Mouse (Mus musculus): Measurements from ENCODE around the gene Srr. TPM values are rescaled to one million over a fixed set of nuclear protein-coding genes. Genes with fewer than 3 reads are reported as not detected.

Gene Srr
- 10 to 100 TPM; 85.2 to 96.3 TPM for total RNA-seq (2021)
- long read RNA-seq, experiment 1, transcript Srr-204 (8 exons, 3,183 nt), result major isoform, 39 of 109 reads
- long read RNA-seq, experiment 1, transcript Srr-201 (9 exons, 3,699 nt), result minor isoform, 11 of 109 reads
- long read RNA-seq, experiment 1, partial matches to known transcripts, result 3 of 109 reads
- long read RNA-seq, experiment 1, other reads (novel, unspliced or antisense), result 56 of 109 reads
- long read RNA-seq, experiment 2, transcript Srr-204 (8 exons, 3,183 nt), result major isoform, 79 of 182 reads
- long read RNA-seq, experiment 2, transcript Srr-201 (9 exons, 3,699 nt), result minor isoform, 10 of 182 reads
- long read RNA-seq, experiment 2, partial matches to known transcripts, result 5 of 182 reads
- long read RNA-seq, experiment 2, other reads (novel, unspliced or antisense), result 88 of 182 reads

DNA sequence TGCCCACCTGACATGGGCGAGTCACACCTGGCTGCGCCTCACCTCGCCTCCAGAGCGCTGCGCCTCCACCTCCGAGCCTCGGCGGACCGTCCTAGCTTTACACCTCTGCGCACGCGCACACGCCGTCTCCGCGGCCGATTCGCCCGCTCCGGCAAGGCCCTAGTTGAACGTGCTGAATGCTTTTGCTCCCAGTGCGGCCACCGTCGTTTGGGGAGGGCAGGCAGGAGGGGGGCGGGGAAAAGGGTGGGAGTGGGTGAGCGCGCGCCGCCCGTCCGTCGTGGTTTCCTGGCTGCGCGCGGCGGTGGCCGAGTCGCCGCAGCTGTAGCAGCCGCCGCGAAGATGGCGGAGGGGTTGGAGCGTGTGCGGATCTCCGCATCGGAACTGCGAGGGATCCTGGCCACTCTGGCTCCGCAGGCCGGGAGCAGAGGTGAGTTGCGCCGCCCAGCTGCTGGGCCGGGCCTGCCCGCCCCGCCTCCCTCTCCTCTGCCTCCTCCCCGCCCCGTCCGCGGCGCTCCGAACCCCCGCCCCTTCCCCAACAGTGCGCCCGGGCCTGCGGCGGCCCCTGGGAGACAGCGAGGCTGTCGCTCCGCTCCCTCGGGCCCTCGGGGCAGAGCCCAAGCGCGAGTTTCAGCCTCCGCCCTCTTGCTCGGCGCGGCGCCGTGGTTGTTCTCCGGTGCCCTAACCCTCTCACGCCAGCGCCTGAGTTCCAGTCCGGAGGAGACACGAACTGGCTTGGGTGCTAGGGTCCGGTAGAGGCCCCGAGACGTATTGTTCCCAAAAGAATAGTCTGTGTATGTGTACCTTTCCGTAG lies at the start of gene Srr, which contains the start of gene Smg6:
TSS of gene Srr (minus strand) at position 372 of the 811 bp plus-strand sequence.
TSS of gene Smg6 (plus strand) at position 247 of the 811 bp plus-strand sequence.
- Histone ChIP-seq H3K4me3 (peak within 1 kb of the TSS; percentile 98), H3K27ac (peak within 1 kb of the TSS; percentile 95)
- DNase-seq (ENCODE audit: low spot score in 2 of 2), result peak; percentile 92 to 95
- no peak for TF ChIP-seq CTCF (conservative IDR thresholded peaks at IDR 0.05)

DNA sequence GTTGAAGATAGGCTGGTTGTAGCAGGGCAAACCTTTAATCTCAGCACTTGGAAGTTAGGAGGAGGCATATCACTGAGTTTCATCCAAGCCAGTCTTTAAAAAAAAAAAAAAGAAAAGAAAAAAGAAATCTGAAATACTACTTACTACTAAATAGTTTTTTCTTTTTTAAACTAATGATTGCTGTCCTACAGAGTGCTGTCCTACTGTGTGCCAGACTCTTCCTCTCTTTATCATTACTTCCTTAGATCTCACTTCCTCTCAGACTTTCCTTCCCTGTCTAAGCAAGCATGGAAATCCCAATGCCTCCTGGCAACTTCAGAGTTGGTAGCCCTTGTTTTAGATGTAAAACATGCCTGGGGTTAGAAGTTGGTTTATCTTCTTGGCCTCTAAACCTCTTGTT lies 48.9 kb upstream of the Srr start:
- Histone ChIP-seq H3K27ac (no peak overlapping the region), H3K4me3 (no peak overlapping the region)
- DNase-seq (ENCODE audit: low spot score in 2 of 2), result no peak
- no peak for TF ChIP-seq CTCF (conservative IDR thresholded peaks at IDR 0.05)

DNA sequence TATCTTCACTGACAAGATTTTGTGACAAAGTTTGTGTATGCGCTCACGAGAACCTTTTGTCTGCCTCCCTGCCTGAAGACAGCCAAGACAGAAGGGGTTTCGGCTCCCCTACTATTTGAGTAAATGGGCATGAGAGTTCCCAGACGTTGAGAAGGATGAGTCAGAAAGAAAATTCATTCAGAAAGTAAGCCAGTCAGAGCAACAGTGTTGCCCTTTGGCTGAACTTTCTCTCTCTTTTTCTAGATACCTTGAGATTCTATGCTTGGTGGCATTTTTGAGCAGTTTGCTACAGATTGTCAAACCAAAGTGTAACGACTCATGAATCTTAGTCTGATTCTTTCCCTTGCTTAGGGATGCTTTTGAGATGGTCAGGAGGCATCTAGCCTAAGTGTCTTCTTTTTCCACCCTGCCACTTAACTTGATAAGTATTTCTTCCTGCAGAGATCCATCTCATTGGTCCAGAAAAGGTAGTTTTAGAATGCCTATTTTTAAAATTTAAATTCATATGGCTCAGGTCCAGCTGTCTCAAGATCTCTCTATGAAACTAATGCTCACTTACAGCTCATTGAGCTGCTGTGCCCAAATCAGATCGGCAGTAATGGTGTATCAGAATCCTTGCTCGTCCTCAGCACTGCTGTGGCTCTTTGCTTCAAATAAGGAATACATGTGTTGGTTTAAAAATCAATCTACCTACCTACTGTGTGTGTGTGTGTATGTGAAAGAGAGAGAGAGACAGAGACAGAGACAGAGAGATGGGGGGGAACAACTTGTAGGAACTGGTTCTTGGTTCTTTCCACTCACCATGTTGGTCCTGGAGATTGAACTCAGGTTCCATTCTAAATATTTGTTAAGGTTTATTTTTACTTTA lies 47.8 kb upstream of the Srr start:
- no peak for DNase-seq (ENCODE audit: low spot score in 2 of 2)
- TF ChIP-seq CTCF (conservative IDR thresholded peaks at IDR 0.05), result no peak
- Histone ChIP-seq H3K4me3 (no peak overlapping the region), H3K27ac (no peak overlapping the region)

DNA sequence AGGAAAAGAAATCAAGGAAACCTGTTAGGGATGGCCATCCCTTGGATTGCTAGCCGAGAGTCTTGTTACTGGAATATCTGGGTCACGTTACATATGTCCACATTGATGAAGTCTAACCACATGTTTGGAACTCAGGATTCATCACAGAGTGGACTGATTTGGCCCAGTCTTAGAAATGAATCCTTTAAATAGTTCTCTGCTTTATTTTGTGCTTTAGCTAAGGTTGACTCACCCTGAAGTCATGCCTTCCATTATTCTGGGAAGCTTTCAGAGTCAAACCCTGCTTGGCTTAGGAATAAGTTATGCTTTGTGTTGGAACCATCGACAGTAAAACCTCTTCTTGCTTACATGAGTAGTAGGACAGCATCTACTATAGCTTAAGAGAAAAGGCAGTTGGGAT lies 39.8 kb upstream of the Srr start:
- Histone ChIP-seq H3K4me3 (no peak overlapping the region), H3K27ac (no peak overlapping the region)
- TF ChIP-seq CTCF (conservative IDR thresholded peaks at IDR 0.05), result no peak
- DNase-seq (ENCODE audit: low spot score in 2 of 2), result no peak

DNA sequence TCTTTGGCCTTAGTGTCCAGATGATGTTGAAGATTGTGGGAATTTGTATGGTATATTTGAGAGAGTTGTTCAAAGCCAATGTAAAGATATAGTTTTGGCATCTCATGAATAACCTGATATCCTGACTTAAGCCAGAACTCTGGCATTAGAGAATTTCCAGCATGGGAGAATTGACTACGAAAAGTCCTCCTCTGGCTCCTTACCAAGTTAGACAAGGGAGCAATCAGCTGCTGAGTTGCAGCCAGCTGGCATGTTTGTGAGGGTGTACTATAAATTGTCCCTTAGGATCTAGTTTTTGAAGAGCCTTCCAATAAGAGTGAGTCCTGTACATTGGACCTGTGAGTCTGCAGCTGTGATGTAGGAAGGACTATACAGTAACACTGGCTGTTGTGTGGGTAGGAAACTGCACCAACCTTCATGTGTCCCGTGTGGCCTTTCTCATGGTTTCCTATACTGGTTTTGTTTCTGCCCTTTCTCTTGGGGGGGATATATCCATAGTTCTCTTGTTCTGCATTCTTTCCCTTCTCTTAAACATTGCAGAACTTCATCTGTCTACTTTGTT lies 37.2 kb upstream of the Srr start:
- H3K27ac ChIP-seq, result no peak overlapping the region
- DNase-seq (ENCODE audit: low spot score in 2 of 2), result no peak
- TF ChIP-seq CTCF (conservative IDR thresholded peaks at IDR 0.05), result no peak
- no peak overlapping the region for H3K4me3 ChIP-seq

DNA sequence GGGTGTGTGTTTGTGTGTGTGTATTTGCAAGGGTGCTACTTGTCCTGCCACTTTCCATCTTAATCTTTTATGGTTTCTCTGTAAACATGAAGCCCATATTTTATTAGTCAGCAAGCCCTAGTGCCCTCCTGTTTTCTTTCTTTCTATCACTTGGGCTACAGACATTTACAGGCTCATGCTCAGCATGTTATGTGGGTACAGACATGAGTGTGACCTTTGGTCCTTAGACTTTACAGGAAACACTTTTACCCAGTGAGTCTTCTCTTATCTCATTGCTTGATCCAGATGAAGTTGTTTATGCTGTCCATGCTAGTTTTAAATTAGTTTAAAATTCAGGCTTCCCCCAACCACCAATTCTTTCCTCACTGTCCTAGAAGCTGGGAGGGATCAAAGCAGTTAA lies 36.2 kb upstream of the Srr start:
- Histone ChIP-seq H3K4me3 (no peak overlapping the region), H3K27ac (no peak overlapping the region)
- DNase-seq (ENCODE audit: low spot score in 2 of 2), result no peak
- TF ChIP-seq CTCF (conservative IDR thresholded peaks at IDR 0.05), result no peak

DNA sequence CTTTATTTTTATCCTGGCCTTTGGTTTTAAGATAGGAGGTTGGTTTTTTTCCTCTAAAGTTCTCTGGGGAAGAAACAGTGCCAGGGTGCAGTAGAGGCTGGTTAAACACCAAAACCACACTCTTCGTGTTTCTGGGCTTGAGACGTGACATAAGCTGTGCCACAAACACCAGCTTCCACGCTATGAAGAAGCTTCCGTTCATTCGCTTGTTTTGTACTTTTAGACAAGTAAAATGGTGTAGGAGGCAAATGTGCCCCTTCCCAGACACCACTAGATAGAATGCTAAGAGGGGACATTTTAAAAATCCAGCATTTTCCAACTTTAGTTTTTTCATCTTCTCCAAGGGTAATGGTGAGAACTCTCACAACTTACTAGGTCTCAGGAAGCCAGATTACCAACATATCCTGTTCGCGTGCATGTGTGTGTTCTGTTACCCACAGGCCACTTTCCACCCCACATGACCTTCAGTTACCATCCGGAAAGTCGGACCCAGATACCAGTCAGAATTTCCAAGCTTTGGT lies 34.3 kb upstream of the Srr start:
- Histone ChIP-seq H3K27ac (no peak overlapping the region), H3K4me3 (no peak overlapping the region)
- no peak for TF ChIP-seq CTCF (conservative IDR thresholded peaks at IDR 0.05)
- no peak for DNase-seq (ENCODE audit: low spot score in 2 of 2)

DNA sequence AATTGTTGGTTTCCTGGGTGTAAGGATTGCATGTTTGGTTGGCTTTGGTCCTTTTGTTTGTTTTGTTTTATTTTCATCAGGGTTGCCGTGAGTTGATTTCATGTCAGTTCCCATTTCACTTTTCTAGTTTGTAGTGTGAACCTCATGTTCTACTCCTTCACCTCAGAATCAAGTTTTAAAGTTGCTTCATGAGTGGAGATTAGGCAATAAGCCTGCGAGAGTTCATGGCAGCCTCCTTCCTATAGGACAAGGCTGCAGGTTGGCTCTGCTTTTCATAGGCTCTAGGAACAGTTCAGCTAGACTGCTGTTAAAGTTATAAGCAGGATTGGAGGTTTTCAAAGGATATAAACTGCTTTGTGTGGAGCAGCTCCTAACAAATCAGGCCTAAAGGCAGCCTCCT lies 33.8 kb upstream of the Srr start:
- Histone ChIP-seq H3K27ac (no peak overlapping the region), H3K4me3 (no peak overlapping the region)
- no peak for DNase-seq (ENCODE audit: low spot score in 2 of 2)
- no peak for TF ChIP-seq CTCF (conservative IDR thresholded peaks at IDR 0.05)

DNA sequence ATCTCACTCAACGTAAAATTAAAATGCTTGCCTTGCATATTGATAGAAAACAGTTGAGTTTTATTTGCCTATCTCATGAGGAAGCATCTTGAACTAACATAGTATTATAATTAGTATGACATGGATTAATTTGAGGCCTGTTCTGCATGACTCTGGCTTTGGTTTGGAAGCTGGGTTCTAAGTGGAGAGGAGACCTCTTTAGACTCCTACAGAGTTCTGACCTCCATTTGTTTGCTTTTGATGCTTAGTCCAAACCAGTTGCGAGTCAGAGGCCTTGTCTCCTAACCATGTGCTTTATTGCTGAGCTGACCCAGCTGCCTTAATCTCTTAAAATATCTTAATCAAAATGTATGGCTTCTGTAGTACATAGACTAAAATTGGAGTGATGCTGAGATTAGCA lies 31.9 kb upstream of the Srr start:
- no peak for TF ChIP-seq CTCF (conservative IDR thresholded peaks at IDR 0.05)
- no peak overlapping the region for H3K4me3 ChIP-seq
- no peak overlapping the region for H3K27ac ChIP-seq
- DNase-seq (ENCODE audit: low spot score in 2 of 2), result no peak

DNA sequence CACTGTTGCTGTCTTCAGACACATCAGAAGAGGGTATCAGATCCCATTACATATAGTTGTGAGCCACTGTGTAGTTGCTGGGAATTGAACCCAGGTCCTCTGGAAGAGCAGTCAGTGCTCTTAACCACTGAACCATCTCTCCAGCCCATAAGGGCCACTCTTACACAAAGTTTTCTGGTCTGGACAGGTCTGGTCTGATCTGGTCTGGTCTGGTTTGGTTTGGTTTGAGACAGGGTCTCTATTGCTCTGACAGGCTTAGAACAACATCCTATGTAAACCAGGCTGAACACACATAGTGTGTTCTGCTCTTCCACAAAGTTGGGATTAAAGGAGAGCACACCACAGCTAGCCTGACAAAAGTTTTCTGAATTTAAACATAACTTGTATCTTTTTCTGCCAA lies 30.3 kb upstream of the Srr start:
- TF ChIP-seq CTCF (conservative IDR thresholded peaks at IDR 0.05), result no peak
- Histone ChIP-seq H3K4me3 (no peak overlapping the region), H3K27ac (no peak overlapping the region)
- DNase-seq (ENCODE audit: low spot score in 2 of 2), result no peak

DNA sequence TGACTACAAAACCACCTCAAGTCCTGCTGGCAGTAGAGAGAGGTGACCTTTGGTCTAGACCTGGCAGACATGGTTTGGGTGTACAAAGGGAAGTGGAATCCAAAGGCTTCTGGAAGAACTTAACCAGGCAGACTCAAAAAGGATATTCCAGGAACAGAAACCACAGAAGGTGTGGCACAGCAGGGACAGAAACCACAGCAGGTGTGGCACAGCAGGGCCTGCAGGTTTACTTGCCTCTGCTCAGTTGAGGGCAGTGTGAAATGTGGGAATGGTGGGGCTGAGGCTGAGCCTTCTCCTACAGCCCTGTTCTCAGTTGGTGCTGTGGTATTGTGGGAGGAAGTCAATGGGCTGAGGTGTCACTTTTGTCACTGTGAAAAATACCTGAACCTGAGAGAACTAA lies 29.2 kb upstream of the Srr start:
- Histone ChIP-seq H3K4me3 (no peak overlapping the region), H3K27ac (no peak overlapping the region)
- DNase-seq (ENCODE audit: low spot score in 2 of 2), result no peak
- no peak for TF ChIP-seq CTCF (conservative IDR thresholded peaks at IDR 0.05)

DNA sequence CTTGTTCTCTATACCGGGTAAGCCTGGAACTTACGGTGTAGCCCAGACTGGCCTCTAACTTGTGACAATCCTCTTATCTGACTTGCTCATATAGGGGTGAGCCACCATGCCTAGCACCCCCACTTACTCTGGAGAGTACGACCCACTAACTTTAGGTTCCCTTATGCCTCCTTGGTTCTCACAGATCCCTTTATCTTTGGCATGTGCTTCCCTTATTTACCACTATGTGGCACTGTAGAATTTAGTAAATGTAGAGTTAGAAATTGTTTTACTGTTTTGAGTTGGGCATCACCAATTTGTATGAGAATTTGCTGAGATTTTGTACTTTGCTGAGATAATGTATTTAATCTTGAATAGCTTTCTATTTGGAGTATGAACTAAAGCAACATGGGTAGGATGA lies 20.6 kb upstream of the Srr start:
- peak; percentile 94 for TF ChIP-seq CTCF (conservative IDR thresholded peaks at IDR 0.05)
- Histone ChIP-seq H3K4me3 (no peak overlapping the region), H3K27ac (no peak overlapping the region)
- peak; percentile 37 to 40 for DNase-seq (ENCODE audit: low spot score in 2 of 2)
